Mouse (Mus musculus): ENCODE data around the gene Gm45799.

Gm45799 gene

GRCm38 (mm10) chr7:105640894-105641255 is 523 bp downstream of the Gm45799 start:
- in situ Hi-C loops (cut with MboI, MseI) = no loop called here

- in situ Hi-C loops (cut with MboI, MseI) = no loop called here
Observed at GRCm38 (mm10) chr7:105641936-105642335, 1.6 kb downstream of the Gm45799 start.

GRCm38 (mm10) chr7:105650639-105651435 is 10.5 kb downstream of the Gm45799 start, which contains the start of gene Dnhd1:
Dnhd1 (plus strand) TSS chr7:105650827.
- in situ Hi-C loops (cut with MboI, MseI) = loop anchor here (5.0 to 10.0 kb wide), 2 partner anchors 76 to 144 kb away; no protein-coding TSS in a partner anchor

- in situ Hi-C loops (cut with MboI, MseI) = no loop called here
Observed at GRCm38 (mm10) chr7:105685541-105686197, 45.3 kb downstream of the Gm45799 start.

GRCm38 (mm10) chr7:105690875-105691274 is 50.5 kb downstream of the Gm45799 start:
- in situ Hi-C loops (cut with MboI, MseI) = no loop called here

- in situ Hi-C loops (cut with MboI, MseI) = no loop called here
Observed at GRCm38 (mm10) chr7:105703184-105703583, 62.8 kb downstream of the Gm45799 start.

- in situ Hi-C loops (cut with MboI, MseI) = no loop called here
Observed at GRCm38 (mm10) chr7:105703816-105704215, 63.5 kb downstream of the Gm45799 start.

- in situ Hi-C loops (cut with MboI, MseI) = no loop called here
Observed at GRCm38 (mm10) chr7:105708733-105709132, 68.4 kb downstream of the Gm45799 start.

- in situ Hi-C loops (cut with MboI, MseI) = no loop called here
Observed at GRCm38 (mm10) chr7:105715366-105715765, 75.0 kb downstream of the Gm45799 start.

GRCm38 (mm10) chr7:105721916-105722315 is 81.6 kb downstream of the Gm45799 start:
- in situ Hi-C loops (cut with MboI, MseI) = no loop called here

- in situ Hi-C loops (cut with MboI, MseI) = loop anchor here (5.0 kb wide), 1 partner anchor 74 kb away; the partner anchor contains the start of gene Dnhd1
Observed at GRCm38 (mm10) chr7:105726144-105726979, 86.0 kb downstream of the Gm45799 start.

GRCm38 (mm10) chr7:105726980-105727325 is 86.6 kb downstream of the Gm45799 start:
- in situ Hi-C loops (cut with MboI, MseI) = loop anchor here (5.0 kb wide), 1 partner anchor 75 kb away; the partner anchor contains the start of gene Dnhd1

GRCm38 (mm10) chr7:105728701-105729428 is 88.5 kb downstream of the Gm45799 start:
- in situ Hi-C loops (cut with MboI, MseI) = loop anchor here (5.0 kb wide), 1 partner anchor 77 kb away; the partner anchor contains the start of gene Dnhd1

GRCm38 (mm10) chr7:105733836-105734235 is 93.5 kb downstream of the Gm45799 start:
- in situ Hi-C loops (cut with MboI, MseI) = loop anchor here (5.0 kb wide), 1 partner anchor 73 kb away; no protein-coding TSS in a partner anchor
